Comparison of ENCODE assay signal across 20 mouse cellular contexts in genomic region chr8:126819261-126819660, GRCm38 (mm10).
DNase-seq lines count a peak whose midpoint lies in the region; ATAC-seq and TF ChIP-seq lines count a peak whose summit lies in the region.
"Had no signal": no experiment of that assay in that cellular context is flagged by ENCODE, and none has a peak within 500 bp of the region (broad histone marks: within the 10 kb centered on the region; RNA-seq: fewer than 3 reads in every experiment).

No protein-coding gene starts in this region.

- 0 out of 2 replicates have a peak, but pooled peaks have one; percentile 31 for ATAC-seq in forebrain, embryonic 16.5 days
- no peak for ATAC-seq in forebrain, embryonic 15.5 days (replicated peaks)
- ATAC-seq in megakaryocyte, adult 5-6 weeks (ENCODE audit: poor library complexity, severe bottlenecking) = peak; percentile 45; the same call in 1 of the 2 replicates
- ATAC-seq in erythroid progenitor cell, adult 5-6 weeks (replicated peaks; ENCODE audit: low FRiP score, poor library complexity, severe bottlenecking) = no peak
- ATAC-seq: forebrain, embryonic 14.5 days; intestine, embryonic 15.5 days; lung, postnatal 0 days had no signal

- no peak for TF ChIP-seq POLR2A in spleen, adult 2 months (IDR thresholded peaks at IDR 0.05; ENCODE audit: low read depth, low read length)

- H3K36me3 ChIP-seq in forebrain, embryonic 16.5 days (ENCODE audit: control insufficient read depth, insufficient read depth) = no peaks in the 10 kb centered on the region
- no peaks in the 10 kb centered on the region for H3K36me3 ChIP-seq in forebrain, embryonic 15.5 days
- H3K36me3 ChIP-seq in spleen, adult 2 months (ENCODE audit: control insufficient read depth, insufficient read depth, low read length) = no peaks in the 10 kb centered on the region
- H3K36me3 ChIP-seq: intestine, embryonic 15.5 days; kidney, embryonic 15.5 days; liver, embryonic 15.5 days had no signal

- H3K9ac ChIP-seq in forebrain, embryonic 16.5 days (replicated peaks; ENCODE audit: low read depth, low read length) = no peak overlapping the region
- H3K9ac ChIP-seq in forebrain, embryonic 15.5 days (replicated peaks) = no peak overlapping the region
- H3K9ac ChIP-seq: intestine, embryonic 15.5 days; kidney, embryonic 15.5 days; liver, embryonic 15.5 days had no signal

- no peaks in the 10 kb centered on the region for H3K4me1 ChIP-seq in forebrain, embryonic 16.5 days (replicated peaks; ENCODE audit: control insufficient read depth, insufficient read depth, low read length)
- H3K4me1 ChIP-seq in forebrain, embryonic 15.5 days = no peaks in the 10 kb centered on the region
- H3K4me1 ChIP-seq in spleen, adult 2 months (ENCODE audit: control insufficient read depth, insufficient read depth, insufficient read length) = peaks cover 21% of the 10 kb centered on the region

- no peak for DNase-seq in spleen, adult 2 months (ENCODE audit: low read depth in 1 of 2, low spot score in 2 of 2)
- DNase-seq in spleen, postnatal 10 days (ENCODE audit: low spot score in 2 of 2) = no peak
- DNase-seq in adrenal gland, adult 2 months = no peak
- DNase-seq: adrenal gland, postnatal 10 days; cerebellum, adult 11-12 months; gastrocnemius, postnatal 36 days; kidney, postnatal 4 days; layer of hippocampus, adult 9-11 months; midbrain, embryonic 14.5 days; right cerebral cortex, adult 18-20 months; thymus, postnatal 36 days had no signal

- TF ChIP-seq CTCF in spleen, adult 2 months (IDR thresholded peaks at IDR 0.05; ENCODE audit: extremely low read depth, insufficient read depth, insufficient read length, insufficient replicate concordance) = no peak

- H3K27me3 ChIP-seq in forebrain, embryonic 16.5 days (replicated peaks; ENCODE audit: control insufficient read depth, insufficient read depth, low read length) = no peaks in the 10 kb centered on the region
- H3K27me3 ChIP-seq in forebrain, embryonic 15.5 days = no peaks in the 10 kb centered on the region
- H3K27me3 ChIP-seq in spleen, adult 2 months (ENCODE audit: control insufficient read depth, insufficient read depth, low read length) = no peaks in the 10 kb centered on the region
- H3K27me3 ChIP-seq: intestine, embryonic 15.5 days; kidney, embryonic 15.5 days; liver, embryonic 15.5 days had no signal

- H3K4me2 ChIP-seq in forebrain, embryonic 16.5 days (ENCODE audit: low read length) = no peak overlapping the region
- no peak overlapping the region for H3K4me2 ChIP-seq in forebrain, embryonic 15.5 days (replicated peaks)
- H3K4me2 ChIP-seq: intestine, embryonic 15.5 days; kidney, embryonic 15.5 days; liver, embryonic 15.5 days had no signal

- no peaks in the 10 kb centered on the region for H3K9me3 ChIP-seq in forebrain, embryonic 16.5 days (ENCODE audit: control insufficient read depth, low read length)
- H3K9me3 ChIP-seq in forebrain, embryonic 15.5 days = no peaks in the 10 kb centered on the region
- H3K9me3 ChIP-seq: intestine, embryonic 15.5 days; kidney, embryonic 15.5 days; liver, embryonic 15.5 days had no signal

- H3K27ac ChIP-seq in forebrain, embryonic 16.5 days (ENCODE audit: low read length) = no peak overlapping the region
- no peak overlapping the region for H3K27ac ChIP-seq in forebrain, embryonic 15.5 days (replicated peaks)
- peak overlapping the region; percentile 24; the same call in 1 of the 2 replicates for H3K27ac ChIP-seq in spleen, adult 2 months (ENCODE audit: insufficient read depth, low read length)
- H3K27ac ChIP-seq: intestine, embryonic 15.5 days; kidney, embryonic 15.5 days; liver, embryonic 15.5 days had no signal

- H3K4me3 ChIP-seq in forebrain, embryonic 16.5 days (replicated peaks; ENCODE audit: low read length) = no peak overlapping the region
- H3K4me3 ChIP-seq in forebrain, embryonic 15.5 days = no peak overlapping the region
- no peak overlapping the region for H3K4me3 ChIP-seq in spleen, adult 2 months (ENCODE audit: extremely low read depth, insufficient read depth, insufficient read length)
- H3K4me3 ChIP-seq: intestine, embryonic 15.5 days; kidney, embryonic 15.5 days; liver, embryonic 15.5 days had no signal

- 70% methylated on average over 3 of the region's 3 CpGs for WGBS in forebrain, embryonic 16.5 days
- WGBS in forebrain, embryonic 15.5 days = 72% methylated on average over 3 of the region's 3 CpGs
- 47% methylated on average over 3 of the region's 3 CpGs for WGBS in spleen, adult 2 months

Comparison
In these comparisons a context has a peak if more than half of its experiments do, and no peak if none do; other contexts are left out.
1. ATAC-seq: peak in forebrain, embryonic 16.5 days (single experiment) and megakaryocyte, adult 5-6 weeks (single experiment); none in forebrain, embryonic 15.5 days (single experiment) and erythroid progenitor cell, adult 5-6 weeks (single experiment).